Mouse (Mus musculus) heart, adult 8-10 months (tissue): ENCODE measurements at regions not wholly inside any gene's neighbourhood (a gene's known extent, or its start where the extent isn't known, plus 50 kb on each side); places are given as distances from the start of the nearest gene placed in this dataset.

Experiments
- DNase-seq: peaks from one replicate; pipeline ENCODE4 v3.0.0; 2022; ENCODE audit warnings: low spot score

- no peak for DNase-seq
Observed at GRCm38 (mm10) chr2:92856047-92856446, 58.9 kb upstream of the Syt13 start.

GRCm38 (mm10) chr2:92860502-92861197 is 54.2 kb upstream of the Syt13 start:
- DNase-seq, result no peak
